Mouse (Mus musculus) yolk sac, embryonic 10.5 days (tissue): ENCODE results near the gene Olfr483.

Experiments used
- DNase-seq: peaks from one replicate; pipeline ENCODE4 v3.0.0-alpha.2; 2017; ENCODE audit warnings: low spot score

Olfr483 gene

DNA sequence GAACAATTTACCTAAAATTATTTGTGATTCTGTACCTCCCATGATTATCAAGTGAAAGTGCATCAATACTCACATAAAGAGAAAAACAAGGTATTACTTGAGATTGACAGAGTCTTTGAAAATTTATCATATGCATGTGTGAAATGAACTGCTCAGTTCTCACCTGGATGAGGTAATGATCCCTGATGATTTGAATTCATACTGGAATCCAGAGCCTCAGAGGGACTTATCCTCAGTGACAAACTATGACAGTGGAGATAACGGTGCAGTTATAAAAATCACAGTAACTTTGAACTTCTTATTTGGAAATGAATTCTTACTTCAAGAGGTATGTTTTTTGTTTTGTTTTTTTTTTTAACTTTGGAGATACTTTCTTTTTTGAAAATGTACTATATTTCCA is at the start of gene Olfr483:
TSS of gene Olfr483 (plus strand) at position 301 of the 400 bp plus-strand sequence.
- no peak for DNase-seq

DNA sequence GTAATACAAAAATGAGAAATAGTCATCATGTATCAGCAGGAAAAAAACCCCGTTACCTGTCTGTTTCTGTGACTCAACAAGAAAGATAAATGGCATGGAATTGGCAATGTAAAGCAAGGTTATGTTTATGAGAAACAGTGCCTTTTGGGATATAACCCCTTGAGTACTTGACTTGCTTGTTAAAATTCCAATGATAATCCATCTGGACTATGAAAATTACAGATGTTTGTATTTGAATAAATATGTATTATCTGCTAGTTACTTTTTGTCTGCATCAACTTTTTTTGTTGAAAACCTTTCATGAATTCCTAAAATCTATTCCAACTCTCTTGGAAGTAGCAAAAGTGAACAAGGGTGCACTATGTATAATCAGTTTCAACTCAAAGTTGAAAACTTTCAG is 33.4 kb upstream of the Olfr483 start, which contains the start of gene Olfr480:
TSS of gene Olfr480 (minus strand) at position 101 of the 400 bp plus-strand sequence.
- no peak for DNase-seq

DNA sequence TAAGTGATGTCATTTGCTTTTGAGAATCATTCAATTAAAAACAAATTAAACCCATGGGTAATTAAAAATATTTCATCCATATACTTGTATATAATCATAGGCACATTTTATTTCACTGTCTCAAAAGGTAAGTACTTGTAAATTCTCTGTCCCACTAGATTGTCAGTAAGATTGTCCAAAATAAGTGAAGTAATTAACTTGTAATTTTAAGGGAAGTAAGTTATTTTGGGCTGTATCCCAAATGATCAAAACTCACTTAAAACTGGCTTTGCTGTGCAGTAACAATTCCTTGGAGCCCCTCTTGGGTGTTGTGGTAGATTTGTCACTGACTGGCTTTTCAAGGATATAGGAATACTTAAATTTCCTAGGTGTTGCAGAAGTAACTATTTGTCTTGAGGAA is 21.1 kb upstream of the Olfr483 start, which contains the start of gene Olfr481:
TSS of gene Olfr481 (plus strand) at position 301 of the 400 bp plus-strand sequence.
- DNase-seq: no peak

DNA sequence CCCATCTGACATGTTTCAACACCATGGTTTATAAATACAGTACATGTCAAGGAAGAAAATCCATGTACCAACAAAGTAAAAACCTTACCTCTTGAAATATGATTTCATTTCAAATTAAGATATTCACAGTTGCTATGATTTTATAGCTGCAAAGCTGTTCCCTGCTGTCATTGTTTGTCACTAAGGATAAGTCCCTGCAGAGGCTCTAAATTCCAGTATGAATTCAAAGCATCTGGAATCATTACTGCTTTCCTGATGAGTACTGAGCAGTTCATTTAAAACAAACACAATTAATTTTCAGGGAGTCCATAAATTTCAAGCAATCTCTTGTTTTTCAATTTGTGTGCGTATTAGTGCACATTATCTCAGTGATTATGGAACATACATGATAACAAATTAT is 3.2 kb upstream of the Olfr483 start, which contains the start of gene Olfr482:
TSS of gene Olfr482 (minus strand) at position 101 of the 400 bp plus-strand sequence.
- DNase-seq: no peak

DNA sequence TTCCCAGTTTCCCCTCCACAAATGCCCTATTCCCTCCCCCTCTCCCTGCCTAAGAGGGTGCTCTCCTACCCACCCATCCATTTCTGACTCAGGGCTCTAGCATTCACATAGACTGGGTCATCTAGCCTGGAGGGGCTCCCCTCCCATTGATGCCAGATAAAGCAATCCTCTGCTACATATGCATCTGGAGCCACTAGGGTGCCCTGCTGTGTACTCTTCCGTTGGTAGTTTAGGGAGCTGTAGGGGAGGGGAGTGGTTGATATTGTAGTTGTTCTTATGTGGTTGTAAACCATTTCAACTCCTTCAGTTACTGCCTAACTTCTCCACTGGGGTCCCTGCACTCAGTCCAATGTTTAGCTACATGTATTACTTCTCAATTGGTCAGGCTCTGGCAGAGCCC is 20.0 kb downstream of the Olfr483 start:
- no peak for DNase-seq

- DNase-seq: no peak
Measured at GRCm38 (mm10) chr7:108121416-108121815, 20.8 kb downstream of the Olfr483 start.

DNA sequence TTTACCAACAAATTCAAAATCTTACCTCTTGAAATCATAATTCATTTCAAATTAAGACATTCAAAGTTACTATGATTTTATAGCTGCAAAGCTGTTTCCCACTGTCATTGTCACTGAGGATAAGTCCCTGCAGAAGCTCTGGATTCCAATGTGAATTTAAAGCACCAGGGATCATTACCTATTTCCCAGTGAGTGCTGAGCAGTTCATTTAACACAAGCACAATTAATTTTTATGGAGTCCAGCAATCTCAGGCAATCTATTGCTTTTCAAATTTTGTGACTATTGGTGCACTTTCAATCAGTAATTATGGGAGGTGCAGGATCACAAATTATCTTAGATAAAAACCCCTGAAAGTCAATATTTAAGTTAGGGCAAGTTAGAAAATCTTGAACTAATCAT is 26.7 kb downstream of the Olfr483 start, which contains the start of gene Olfr484:
TSS of gene Olfr484 (minus strand) at position 101 of the 400 bp plus-strand sequence.
- DNase-seq: no peak
